Mouse (Mus musculus): ENCODE data around the gene Trim29. TPM values are rescaled to one million over a fixed set of nuclear protein-coding genes. Genes with fewer than 3 reads are reported as not detected.

Gene Trim29
- polyA plus RNA-seq (2015; fragmentation: Nextera tagmentation; extraction: Ambion mirVana), result 54.0 and 60.0 TPM in 2 replicates

DNA sequence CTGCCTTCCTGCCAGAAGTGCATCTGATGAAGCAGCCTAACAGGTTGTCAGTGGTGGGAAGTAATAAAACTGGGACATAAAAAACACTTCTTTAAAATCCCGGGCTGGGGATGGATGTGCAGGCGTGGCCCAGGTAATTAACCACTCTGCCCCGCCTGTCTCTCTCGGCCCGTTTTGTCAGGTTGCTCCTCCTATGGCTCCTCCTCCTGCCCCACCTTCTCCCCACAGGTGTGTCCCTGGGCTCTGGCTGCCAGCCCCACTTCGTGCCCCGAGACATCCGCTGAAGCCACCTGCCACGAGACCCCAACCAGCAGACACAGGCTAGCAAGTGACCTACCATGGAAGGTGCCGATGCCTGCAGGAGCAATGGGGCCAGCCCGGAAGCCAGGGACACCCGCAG is at the start of gene Trim29:
Gene Trim29 (plus strand): TSS at position 311 of the 400 bp plus-strand sequence.
- no peak for DNase-seq (ENCODE audit: low spot score)

DNA sequence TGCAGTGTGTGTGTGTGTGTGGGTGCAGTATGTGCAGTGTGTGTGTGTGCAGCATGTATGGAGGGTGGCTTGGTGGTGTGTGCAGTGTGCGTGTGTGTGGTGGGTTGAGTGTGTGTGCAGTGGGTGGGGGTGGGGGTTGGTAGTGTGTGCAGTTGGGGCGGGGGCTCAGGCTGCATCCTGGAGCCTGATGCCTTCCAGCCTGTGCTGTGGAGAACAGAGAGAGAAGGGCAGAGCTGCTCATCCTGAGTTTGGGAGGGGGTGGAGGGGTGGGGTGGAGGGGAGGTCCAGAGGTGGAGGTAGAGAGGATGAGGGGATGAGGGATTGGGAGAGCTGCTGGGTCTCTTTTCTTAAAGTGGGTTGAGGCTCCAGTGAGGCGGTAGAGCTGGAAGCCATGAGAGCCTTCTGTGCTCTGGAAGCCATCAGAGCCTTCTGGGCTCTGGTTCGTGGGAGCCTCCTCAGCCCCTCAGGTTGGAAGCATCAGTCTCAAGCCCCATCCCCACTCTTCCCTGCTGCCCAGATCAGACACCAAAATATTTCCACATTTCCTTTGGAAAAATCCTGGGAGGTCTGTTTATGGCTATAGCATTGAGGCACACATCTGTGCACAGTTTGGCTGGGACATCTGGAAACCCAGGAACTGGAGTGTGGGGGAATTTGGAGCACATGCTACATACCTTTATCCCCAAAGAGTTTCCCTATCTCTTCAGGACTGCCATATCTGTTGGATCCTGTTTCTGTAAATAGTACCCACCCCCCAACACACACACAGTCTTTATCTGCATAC is 49.3 kb upstream of the Trim29 start:
- no peak for DNase-seq (ENCODE audit: low spot score)

DNA sequence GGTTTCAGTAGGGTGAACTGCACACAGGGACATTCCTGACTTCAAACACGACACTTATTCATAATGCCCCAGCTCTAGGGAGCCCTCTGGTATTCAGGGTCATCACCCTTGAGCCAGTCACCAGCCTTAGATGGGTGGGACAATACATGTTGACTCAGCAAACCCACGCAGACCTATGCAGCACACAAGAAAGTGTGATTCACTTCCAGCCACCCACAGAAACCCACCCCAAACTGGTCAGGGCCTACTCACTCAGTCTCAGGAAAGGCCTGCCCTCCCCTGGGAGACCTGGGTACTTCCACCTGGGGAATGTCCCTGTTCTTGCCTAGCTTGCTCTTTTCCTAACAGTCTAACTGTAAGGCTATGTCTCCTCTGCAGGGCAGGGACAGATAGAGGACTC is 48.7 kb upstream of the Trim29 start:
- DNase-seq (ENCODE audit: low spot score), result no peak

DNA sequence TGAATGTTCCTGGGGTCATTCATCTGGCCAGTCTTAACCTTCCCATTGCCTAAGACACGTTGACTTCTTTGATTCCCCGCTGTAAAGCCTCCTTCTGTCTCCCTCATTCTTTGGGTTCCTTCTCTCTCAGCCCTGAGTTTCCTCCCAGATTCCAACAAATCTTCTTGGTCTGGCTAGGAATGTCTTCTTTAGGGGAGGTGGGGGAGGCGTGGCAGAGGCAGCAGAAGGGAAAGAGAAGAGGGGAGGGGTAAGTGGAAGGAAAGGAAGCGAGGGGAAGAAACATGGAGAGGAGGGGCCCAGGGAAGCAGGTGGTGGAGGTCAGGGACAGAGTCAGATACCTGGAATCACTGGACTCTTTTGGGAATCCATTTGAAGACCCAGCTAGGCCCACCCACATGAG is 48.3 kb upstream of the Trim29 start:
- DNase-seq (ENCODE audit: low spot score), result no peak

DNA sequence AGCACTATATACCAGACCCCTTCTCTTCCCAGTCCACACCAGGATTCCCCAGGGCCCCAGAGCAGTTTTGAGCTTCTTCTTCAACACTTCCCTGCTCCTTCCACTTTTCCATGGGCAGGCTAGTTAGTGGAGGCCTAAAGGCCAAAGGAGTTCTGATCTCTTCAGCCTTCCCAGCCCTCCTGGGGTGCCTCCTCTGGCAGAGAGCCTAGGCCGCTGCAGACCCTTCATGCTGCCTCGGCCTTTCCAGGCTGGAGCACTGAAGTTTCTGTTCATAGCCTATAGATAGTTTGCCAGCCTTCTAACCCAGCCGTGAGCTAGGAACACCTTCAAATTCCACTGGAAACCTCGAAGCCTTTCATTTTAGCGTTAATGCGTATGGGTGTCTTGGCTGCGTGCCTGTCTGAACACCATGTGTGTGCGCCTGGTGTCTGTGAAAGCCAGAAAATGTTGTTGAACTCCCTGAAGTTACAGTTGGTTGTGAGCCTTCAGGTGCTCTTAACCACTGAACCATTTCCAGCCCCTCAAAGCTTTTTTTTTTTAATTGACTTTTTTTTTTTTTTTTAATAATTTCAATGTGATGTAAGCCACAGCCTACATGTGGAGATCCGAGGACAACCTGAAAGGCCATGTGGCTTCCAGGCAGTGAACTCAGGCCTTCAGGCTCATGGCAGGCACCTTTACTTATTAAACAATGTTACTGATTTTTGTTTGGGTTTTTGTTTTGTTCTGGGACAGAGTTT is 47.7 kb upstream of the Trim29 start:
- DNase-seq (ENCODE audit: low spot score), result no peak

DNA sequence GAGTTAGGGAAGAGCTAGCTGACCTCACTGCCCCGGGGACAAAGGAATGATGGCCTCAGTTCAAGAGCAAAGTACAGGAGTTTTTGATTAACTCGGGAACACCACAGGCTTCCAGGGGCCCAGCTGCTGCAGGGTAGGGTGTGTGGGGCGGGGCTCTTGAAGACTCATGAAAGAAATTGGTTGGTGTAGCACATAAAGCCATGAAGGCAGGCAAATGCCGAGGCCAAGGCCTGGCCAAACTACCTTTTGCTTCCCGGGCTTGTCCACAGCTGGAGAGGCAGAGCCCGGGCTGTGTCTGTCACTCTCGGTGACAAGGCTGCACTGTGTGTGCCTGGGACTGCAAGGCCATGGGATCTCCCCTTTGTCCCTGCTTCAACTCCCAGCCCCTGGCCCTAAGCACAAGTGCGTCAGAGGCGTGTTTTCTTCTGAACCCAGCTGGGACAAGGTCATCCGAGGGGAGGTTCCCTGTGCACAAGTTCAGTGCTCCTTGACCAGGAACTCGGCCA is 46.6 kb upstream of the Trim29 start:
- no peak for DNase-seq (ENCODE audit: low spot score)

DNA sequence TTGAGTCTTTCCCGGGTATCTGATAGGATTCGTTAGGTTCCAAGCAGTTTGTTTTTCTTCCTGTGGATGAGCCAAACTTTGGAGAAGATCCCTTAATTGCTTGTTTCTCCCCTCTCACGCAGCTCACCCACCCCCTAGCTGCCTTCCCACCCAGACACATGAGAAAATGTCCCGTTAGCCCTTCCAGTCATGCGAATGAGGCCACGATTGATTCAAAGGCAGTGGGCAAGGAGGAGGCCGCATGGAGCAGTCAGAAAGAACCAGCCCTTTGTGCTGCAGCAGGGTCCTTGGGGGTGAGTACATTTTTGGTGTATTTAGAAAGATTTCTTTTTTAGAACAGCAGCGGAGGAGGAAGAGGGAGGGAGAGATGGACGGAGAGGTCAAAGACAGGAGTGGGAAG is 45.5 kb upstream of the Trim29 start:
- no peak for DNase-seq (ENCODE audit: low spot score)

DNA sequence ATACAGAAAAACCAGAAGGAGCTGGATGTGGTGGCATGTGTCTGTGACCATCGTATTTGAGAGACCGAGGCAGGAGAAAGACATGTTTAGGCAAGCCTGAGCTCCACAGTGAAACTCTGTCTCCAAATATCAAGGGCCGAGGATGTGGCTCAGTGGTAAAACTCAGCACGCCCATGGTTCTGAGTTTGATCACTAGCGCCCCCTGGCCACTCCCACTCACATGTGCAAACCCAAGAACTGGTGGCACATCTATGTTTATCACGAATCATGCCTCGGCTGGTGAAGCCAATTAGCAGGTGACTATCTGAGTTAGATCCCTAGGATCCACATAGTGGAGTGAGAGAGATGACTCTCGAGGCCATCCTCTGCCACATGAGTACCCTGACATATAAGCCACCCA is 43.3 kb upstream of the Trim29 start:
- DNase-seq (ENCODE audit: low spot score), result peak; percentile 62

DNA sequence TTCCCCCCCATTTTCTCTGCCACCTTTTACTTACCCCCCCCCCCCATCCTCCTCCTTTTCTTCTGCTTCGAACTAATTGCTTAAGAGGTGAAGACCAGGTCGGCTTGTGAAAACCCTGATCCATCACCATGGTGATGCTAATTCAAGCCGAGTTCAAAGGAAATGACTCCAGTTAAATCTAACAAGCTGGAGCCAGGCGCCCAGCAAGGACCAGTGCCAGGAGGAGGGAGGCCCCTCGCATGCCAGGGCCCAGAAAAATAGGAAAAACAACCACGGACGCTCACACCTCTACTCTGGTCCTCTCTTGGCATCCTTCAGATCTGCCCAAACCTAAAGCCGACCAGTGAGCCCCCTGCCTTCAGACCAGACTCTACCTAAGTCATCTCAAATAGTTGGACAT is 41.5 kb upstream of the Trim29 start:
- DNase-seq (ENCODE audit: low spot score), result no peak

DNA sequence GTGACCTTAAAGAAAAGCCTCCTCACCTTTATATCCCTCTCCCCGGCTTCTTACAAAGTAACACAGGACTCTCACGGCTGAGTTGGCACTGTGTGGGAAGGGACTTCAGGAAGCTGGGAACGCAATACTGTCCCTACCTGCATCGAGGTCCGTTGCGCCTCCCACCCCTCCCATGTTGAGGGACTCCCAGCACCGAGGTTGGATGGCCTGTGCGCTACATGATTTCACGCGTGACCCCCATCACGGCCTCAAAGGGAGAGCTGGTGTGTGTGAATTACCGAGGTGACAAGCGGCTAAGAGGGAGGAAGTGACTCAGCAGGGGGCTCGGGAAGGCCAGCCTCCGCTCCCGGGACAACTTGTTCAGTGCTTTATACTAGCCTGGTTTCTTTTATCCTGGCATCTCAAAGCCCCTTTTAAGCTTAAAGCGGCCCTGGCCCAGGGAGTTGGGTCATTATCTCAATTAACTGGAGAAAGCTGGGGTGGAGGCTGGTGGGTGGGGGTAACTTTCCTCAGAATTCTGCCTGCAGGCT is 39.9 kb upstream of the Trim29 start:
- DNase-seq (ENCODE audit: low spot score), result no peak

DNA sequence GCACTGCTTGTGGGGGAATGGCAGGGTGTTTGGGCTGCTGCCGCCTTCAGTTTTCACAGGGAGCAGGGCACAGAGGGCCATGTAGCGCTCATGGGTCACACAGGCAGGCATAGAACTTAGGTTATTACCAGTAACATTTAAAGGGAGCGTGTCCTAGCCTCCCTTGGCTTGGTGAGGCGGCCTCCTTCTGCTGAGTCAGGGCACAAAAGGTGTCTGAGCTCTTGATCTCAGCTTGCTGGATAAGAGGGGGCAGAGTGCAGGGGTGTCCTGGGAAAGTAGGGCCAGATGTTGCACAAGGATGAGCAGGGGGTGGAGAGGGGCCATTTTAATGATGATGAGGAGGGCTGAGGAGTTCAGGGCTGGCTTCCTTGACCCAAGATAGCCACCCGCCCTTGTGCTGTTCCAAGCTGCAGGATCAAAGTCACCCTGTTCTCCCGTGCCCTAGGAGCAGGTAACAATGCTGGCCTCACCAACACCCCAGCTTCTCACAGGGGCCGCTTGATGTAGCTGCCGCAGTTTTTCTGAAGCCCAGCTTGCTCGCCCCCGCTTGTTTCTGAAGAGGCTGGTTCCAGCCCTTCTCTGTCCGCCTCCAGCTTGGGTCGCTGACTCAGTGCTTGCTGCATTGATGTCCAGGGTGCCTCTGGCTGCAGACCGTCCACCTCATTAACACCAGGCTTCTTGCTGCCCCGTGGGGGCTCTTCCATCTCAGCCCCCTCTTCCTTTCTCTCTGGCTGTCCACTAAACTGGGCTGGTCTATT is 38.7 kb upstream of the Trim29 start:
- DNase-seq (ENCODE audit: low spot score), result no peak

DNA sequence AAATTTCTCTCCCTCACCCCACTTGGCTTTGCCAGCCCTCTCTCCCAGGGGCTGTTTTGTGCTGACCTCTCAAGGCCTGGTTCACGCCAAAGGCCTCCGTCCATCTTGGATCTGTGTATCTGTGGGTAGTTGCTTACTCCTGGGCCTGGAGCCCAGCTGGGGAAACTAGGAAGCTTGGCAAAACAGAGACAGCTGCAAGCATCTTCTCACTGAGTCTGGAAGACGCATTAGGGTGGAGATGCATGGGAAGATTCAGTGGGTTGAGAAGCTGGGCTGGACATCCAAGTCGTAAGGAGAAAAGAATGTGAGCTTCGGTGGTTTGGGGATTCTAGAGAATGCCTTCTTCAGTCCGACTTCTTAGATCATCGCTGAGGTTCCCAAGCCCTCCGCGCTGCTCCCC is 36.9 kb upstream of the Trim29 start:
- DNase-seq (ENCODE audit: low spot score), result no peak

DNA sequence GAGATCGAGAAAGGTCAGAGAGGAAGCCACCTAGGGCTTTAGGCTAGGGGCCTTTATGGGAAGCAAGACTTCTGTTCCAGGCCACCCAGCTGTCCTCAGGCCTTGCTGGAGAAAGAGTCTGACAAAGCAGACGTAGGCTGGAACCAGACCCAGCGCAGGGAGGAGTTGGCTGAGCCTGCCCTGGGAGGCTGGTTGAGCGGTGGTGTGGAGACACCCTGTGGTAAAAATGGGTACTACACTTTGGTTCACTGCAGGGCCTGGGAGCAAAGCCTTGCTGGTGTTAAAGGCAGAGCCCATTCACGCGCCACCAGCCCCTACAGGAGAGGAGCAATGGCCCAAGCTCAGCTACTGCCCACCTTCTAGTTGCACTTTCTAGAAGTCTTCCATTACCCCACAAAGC is 26.4 kb upstream of the Trim29 start:
- DNase-seq (ENCODE audit: low spot score), result peak; percentile 74

DNA sequence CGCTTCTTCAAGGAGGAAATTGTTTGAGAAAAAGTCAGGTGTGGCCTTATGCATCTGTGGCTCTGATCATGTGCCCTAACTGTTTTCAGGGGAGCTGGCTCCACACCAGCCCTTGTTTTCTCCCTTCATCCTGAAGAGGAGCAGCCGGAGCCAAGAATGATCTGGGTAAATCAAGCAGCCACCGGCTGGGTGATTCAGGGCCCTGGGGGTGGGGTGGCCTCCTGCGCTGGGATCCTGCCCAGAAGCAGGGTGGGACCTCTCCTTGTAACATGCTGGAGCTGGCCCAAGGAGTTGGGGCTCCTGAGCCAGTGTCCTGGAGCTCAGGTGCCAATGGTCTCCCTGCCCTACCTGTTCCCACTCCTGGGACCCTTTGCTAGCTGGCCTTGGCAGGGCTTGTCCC is 25.4 kb upstream of the Trim29 start:
- DNase-seq (ENCODE audit: low spot score), result no peak

DNA sequence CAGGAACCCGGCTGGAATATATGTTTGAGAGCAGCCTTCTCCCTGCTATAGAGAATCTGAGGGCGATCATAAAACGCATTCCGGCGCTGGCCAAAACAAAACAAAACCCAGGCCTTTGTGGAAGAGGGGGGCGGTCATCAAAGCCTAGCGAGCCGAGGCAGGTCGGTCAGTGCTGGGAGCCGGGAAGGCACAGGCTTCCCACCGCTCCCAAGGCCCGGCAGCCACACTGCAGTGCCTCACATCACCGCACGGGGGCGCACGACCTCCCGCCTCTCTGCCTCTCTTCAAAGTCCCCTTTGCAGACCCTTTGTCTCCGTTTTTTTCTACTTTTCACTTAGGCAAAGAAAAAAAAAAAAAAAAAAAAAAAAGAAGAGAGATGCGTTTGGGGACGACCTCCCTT is 23.8 kb upstream of the Trim29 start:
- DNase-seq (ENCODE audit: low spot score), result peak; percentile 32

DNA sequence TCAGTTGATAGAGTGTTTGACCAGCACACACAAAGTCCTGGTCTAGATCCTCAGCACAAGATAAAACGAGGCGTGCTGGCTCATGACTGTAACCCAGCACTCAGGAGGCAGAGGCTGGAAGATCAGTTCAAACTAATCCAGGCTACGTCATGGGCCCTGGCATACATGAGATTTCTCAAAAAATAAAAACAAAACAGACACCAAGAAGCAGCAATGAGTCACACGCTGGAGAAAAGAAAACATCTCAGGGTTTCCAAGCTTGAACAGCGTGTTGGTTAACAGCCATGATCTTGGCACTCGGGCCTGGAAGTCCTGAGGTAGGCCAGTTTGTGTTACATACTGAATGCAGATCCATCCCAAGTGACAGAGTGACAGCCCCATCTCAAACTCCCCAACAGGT is 17.6 kb upstream of the Trim29 start:
- no peak for DNase-seq (ENCODE audit: low spot score)

DNA sequence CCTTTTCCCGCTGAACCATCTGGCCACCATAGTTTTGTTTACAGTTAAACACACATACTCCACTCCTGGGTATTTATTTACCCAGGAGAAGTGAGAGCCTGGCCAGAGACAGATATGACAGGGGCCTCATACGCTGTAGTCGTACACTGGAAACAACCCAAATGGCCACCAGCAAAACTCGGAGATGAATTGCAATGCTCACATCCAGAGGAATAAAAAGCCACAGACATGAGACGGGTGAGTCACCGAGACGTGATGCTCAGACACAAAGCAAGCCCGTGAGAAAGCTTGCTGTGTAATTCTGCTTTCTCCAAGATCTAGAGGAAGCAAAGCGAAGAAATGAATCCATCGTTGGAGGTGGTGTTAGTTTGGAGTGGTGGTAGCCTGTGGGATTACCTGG is 10.3 kb upstream of the Trim29 start:
- no peak for DNase-seq (ENCODE audit: low spot score)

DNA sequence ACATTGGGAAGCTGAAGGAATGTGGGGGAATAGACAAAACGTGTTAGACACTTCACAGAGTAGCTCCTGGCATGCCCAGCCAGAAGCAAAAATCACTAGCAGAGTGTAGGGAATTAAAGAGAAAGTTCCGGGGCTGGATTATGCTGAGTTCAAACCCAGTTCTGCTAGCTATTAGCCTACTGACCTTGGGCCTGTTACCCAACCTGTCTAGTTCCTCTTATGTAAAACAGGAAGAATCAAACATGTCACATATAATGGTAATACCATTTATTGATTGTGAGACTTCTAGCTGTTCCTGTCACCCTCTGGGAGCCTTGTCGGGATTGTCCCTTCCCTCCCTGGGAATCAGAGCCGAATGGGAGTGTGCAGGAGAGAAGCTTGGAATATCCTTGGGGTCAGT is 7.7 kb upstream of the Trim29 start:
- DNase-seq (ENCODE audit: low spot score), result no peak

DNA sequence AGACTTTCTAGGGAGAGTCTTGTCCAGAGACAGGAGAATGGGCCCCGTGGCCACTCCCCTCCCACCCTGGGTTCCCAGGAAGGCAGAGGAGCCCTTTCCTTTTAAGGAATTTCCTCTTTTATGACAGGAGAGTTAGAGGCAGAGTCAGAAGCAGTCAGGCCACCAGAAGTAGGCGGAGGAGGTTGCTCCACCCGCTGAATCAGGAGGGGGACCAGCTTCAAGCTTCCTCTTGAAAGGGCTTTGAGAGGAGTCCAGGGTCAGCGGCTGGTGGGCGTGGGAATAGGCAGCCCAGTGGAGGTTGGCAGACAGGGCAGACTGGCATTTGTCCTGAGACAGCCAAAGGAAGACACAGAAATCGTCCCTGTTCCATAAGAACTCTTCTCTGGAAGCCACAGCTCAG is 4.8 kb upstream of the Trim29 start:
- DNase-seq (ENCODE audit: low spot score), result no peak

DNA sequence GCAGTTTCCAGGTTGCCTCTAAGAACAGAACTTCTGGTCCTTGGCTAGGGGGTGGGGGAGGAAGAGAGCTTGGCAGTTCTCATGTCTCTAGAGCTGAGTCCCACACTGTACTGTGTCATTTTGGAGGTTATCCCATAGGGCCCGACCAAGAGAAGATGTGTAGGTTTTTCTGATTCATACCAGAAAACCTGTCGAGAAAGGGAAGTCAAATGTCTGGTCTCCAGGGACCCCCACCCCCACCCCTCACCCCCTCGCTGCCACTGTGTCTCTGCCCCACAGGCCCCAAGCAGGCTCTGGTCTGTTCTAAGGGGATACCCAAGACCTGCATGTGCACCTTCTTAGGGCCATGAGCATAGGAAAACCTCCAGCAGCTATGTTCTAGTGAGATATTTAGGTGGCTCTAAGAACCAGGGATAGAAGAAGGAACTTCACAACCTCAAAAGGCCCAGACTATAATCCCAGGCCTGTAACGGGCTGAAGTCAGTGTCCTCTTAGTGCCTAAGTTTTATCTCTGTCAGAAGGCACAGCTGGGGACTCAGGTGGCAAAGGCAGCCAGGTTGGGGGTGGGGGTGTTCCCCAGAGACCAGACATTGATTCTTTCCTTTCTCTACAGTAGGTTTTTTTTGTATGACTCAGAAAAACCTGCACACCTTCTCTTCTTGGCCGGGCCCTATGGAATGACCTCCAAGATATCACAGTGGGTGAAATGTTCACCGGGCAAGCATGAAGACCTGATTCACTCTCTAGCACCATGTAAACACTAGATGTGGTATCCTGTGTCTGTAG is 1.4 kb upstream of the Trim29 start:
- DNase-seq (ENCODE audit: low spot score), result no peak

DNA sequence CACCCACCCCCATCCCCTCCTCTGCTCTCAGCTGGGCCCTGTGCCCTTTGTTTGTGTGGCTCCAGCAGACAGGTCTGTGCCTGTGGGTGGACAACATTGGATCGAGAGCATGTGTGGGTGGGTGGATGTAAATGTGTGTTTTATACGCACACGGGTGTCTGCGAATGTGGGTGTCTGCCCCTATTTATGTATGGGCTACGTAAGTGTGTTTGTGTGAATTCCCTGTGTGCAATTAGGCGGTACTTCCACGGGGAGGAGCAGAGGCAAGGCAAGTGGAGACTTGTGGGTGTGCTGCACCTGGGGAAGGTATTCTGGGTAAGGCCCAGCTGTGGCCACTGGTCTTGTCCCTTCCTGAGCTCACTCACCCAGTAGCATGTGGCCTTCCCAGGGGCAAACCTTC is 1.5 kb downstream of the Trim29 start:
- no peak for DNase-seq (ENCODE audit: low spot score)

Data from thymus, postnatal 0 days (tissue).